Mouse (Mus musculus) G1E (cell line): ENCODE results near the gene Nsrp1.

Source experiments
- CTCF ChIP-seq: IDR thresholded peaks from 2 replicates; pipeline ENCODE4 v1.5.1; 2012; ENCODE audit warnings: low read depth, low read length, inconsistent platforms, mixed read lengths
- GATA2 ChIP-seq: IDR thresholded peaks from 2 replicates; pipeline ENCODE4 v1.6.1; 2012; ENCODE audit warnings: low read depth, low read length, inconsistent platforms, borderline replicate concordance
- POLR2AphosphoS5 ChIP-seq: IDR thresholded peaks from 2 replicates; pipeline ENCODE4 v1.6.1; 2012; ENCODE audit warnings: low read depth, low read length, inconsistent platforms; ENCODE audit not compliant: insufficient replicate concordance
- TAL1 ChIP-seq: conservative IDR thresholded peaks from 2 replicates; pipeline ENCODE4 v1.6.1; 2012; ENCODE audit warnings: low read depth, low read length, inconsistent platforms, mixed read lengths

DNA sequence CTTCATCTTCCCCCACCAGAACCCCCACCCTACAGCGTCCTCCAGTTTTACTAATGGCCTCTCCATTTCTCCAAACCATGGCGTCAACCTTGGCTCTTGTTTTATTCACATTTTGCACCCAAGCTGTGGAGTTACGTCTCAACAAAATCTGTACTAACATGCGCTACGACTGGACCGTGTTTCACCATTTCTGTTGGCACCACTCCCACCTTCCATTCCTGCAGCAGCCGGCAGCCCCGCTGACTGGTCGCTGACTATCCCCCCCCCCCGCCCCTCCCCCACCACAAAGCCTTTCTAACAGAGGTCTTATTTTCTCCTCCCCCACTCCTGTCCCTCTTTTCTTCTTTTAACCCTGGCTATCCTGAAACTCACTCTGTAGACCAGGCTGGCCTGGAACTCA is 17.0 kb upstream of the Nsrp1 start:
- TF ChIP-seq CTCF, result no peak
- no peak for TF ChIP-seq TAL1
- TF ChIP-seq GATA2, result no peak
- no peak for TF ChIP-seq POLR2AphosphoS5
